Mouse (Mus musculus) liver (tissue): ENCODE results near the gene Chic2.

Source experiments
- DNase-seq: peaks from one replicate; pipeline ENCODE4 v3.0.0-alpha.2; 2020; ENCODE audit warnings: mixed read lengths

Gene Chic2

DNA sequence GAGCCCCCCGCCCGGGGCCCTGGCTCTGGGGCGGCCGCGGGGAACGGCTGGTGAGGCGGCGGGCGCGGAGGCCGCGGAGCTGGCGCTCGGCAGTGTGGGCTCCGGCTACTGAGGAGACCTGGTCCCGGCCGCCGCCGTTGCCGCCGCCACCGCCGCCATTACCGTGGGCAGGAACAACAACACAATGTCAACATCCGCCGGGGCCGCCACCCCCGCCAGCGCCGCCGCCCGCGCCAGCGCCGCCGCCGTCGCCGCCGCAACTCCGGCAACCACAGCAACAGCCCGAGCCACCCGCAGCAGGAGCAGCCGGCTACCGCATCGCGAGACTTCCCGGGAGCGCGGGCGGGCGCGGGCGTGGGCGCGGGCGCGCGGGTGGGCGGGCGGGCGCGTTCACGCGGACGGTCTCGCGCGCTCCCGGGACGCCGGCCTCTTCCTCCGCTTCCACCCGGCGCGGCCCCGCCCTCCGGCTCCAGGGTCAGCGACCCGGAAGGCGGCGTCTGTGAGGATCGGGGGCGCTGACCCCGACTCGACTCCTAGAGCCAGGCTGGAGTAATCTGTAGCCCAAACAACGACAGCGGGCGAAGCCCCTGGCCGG, at the start of gene Chic2:
TSS of gene Chic2 (minus strand) at position 465 of the 595 bp plus-strand sequence.
- peak; percentile 88 for DNase-seq

DNA sequence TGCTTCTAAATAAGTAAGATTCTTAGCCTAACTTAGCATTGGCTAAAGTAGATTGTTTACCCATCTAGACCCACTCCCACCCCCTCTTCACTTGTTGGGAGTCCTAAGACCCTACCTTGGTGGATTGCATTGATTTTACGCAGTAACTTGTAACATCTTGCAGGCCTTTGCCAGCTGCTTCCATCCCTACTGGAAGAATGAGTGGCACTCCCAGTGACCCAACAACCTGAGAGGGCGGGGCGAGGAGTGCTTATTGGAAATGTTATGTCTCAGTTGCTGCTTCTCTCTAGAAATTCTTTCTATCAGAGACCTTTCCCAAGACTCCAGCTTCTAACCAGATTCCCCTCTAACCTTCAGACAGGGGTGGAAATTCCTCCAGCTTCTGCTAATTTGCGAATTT, 41.3 kb upstream of the Chic2 start:
- no peak for DNase-seq

DNA sequence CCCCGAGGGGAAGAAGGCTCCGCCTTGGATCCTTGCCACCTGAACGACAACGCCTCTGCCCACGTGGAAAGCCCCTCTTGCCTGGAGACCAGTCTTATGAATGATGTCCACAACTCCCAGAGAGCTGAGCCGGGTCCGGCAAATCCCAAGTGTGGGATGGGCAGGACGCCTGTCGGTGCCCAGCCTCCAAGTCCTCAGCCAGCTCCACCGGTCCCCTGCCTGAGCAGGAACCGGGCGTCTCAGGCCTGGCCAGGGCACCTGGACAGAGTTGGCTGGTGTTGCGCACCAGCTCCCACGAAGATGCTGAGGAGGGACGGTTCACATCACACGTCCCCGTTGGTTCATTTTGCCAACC, 40.9 kb upstream of the Chic2 start:
- DNase-seq: no peak

DNA sequence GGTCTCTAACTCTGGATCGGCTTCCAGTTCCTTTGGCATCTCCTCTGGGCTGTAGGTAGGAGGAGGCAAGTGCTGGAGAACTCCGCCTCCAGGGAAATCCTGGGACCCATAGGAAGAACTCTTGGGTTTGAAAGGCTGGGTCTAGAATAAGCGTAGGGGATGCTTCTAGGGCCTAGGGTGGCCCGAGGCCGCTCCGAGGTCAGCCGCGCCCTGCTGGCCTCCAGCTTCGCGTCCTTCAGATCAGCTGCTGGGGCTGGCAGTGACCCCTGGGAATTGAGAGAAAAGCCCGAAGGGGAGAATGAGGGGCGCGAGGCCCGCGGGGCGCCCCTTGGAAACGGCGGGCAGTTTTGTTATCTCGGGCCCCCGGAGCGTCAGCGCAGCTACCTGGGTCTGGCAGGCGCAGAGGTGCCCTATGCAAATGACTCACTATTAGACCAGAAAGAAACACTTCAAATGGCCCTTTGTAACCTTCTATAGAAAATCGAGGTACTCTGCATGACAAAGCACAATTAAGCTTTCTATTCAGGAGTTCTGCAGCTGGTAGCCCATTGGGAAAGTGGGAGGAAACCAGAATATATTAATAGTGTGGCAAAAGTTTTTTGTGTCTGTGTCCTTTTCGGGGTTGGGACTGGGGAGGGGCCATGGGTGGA, 40.4 kb upstream of the Chic2 start:
- DNase-seq: no peak

DNA sequence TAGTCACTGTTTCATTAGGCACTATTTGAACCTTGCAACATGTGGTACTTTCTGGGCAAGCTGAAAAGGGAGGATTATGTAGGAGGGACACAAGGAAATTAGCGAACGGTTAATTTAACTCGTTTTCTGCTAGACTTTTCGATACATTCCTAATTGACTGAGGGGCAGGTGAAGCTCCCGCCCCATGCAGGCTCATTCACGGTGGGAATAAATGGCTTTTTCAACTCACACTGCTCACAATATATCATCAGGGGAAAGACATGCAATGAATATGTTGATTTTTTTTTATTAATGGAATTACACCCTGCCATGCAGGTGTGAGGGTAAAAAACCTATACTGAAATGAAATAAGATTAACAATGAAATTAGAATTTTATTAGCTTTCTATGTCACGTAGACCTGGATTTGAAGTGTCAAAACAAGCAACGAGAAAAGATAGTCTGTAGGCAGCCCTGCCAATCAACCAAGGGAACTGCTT, 39.9 kb upstream of the Chic2 start:
- DNase-seq: no peak

DNA sequence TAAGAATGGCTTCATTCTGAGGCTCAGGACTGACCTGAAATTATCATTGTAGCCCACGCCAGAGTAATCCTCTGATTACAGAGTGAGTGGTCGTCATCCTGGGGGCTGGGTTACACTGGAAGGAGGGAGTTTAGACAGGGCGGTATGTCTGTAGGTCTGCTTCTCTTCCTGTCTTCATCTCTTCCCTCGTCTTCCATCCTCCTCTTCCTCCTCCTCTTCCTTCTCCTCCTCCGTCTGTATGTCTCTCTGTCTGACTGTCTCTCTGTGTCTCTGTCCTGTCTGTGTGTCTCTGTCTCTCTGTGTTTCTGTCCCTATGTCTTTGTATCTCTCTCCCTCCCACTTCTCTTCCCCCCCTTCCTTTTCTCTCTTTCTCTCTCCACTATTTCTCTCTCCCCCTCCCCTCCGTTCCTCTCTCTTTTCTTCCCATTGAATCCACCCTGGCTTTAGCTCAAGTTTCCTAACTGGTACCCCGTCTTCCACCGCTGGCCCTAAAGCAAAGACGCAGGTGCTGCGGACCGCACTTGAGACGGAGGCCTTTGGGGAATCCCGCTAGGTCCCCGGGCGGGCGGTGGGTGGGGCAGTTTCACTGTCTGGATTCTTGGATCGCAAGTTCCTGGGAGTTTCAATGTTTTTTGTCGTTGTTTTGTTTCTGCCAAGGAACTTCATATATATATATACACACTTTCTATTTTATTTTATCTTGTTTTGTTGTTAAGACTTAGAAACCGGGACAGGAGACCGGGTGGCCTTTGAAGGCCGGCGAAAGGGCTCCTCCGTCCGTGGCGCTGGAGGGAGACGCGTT, 39.2 kb upstream of the Chic2 start:
- DNase-seq: no peak

DNA sequence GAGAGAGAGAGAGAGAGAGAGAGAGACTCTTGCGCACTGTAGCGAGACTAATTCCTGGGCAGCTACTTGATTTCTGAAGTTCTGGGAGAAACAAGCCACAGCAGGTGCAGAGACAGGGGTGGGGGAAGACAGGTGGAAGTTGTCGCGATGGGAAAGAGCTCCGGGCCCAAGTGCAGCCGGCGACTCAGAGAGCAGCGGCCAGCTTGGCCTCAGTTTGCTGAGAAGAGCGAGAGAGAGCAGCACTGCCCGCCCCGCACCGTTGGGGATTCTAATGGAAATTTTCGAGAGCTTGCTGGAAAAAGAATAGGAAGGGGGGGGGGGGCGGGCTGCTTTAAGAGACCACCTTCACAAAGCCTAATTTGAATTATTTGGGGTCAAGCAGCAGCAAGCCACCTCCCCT, 38.5 kb upstream of the Chic2 start:
- no peak for DNase-seq

DNA sequence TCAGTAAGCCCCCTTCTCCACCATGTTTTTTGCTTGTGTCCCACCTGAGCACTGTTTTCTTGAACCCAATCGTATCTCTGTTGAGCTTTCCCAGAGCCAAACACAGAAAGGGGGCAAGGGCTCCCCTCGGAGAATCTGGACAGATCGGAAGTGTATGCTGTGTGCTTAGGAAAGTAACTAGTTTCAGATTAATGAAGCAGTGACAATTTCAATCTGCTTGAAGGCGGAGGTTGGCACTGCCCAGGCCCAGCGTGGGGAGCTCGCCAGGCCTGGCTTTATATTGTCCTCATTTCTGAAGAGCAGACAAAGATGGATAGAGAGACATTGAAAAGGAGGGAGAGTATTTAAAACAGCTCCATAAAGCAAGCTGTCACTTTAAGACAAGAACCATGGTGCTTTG, 37.9 kb upstream of the Chic2 start:
- no peak for DNase-seq

DNA sequence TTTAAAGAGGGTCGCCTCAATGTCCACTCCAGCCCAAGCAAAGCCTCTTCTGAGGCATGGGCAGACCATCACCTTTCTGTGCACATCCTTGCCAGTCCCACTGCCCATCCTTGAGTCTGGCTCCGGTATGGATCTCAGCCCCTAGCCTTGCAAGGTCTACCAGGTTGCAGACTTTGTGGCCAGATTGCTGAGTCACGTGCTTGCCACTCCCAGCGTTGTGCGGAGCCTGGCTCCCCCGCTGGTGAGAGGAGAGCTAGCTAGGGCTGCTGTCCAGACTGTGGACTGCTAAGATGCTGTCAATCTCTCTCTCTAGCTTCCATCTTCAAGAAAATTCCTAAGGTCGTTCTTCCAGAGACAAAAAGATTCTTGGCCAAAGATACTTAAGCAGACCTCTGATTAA, 35.0 kb upstream of the Chic2 start:
- DNase-seq: no peak

DNA sequence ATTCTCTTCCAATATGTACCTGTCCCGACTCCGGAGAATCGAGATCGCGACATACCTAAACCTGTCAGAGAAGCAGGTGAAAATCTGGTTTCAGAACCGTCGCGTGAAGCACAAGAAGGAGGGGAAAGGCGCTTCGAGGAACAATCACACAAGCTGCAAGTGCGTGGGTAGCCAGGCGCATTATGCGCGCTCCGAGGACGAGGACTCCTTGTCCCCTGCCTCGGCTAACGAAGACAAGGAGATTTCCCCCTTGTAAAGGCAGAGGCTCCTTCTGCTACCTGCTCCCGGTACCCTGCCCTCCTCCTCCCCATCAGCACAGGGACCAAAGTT, 32.4 kb upstream of the Chic2 start:
- DNase-seq: no peak

DNA sequence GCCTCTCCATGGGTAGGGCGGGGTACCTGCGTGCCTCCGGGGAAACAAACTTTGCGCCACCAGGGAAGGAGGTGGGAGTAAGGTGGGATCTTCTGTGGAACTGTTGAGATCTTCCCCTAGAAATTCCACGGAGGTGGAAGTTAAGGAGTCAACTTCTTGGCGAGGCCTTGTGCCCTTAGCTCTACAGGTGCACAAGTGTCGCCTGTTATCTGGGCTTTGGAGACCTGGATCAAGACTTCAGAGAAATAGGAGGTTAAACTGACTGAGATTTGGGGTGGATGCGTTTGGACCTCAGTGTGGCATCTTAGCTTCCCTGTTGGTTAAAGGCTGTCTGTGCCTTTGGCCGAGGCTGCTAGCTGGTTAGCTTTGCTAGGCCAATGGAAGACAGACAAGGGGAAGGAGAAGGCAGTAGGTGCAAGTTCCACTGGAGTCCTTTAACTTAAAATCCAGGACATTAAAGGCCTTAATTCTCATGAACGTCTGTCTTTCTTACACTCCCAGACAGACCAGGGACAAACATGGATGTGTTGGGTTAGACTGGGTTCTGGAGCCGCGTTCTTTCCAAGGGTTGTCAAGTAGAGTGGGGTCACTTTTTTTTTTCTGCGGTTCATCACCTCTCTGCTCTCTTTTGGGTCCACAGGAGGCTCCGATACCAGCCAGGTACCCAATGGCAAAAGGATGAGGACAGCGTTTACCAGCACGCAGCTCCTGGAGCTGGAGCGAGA, 31.9 kb upstream of the Chic2 start:
- DNase-seq: no peak

DNA sequence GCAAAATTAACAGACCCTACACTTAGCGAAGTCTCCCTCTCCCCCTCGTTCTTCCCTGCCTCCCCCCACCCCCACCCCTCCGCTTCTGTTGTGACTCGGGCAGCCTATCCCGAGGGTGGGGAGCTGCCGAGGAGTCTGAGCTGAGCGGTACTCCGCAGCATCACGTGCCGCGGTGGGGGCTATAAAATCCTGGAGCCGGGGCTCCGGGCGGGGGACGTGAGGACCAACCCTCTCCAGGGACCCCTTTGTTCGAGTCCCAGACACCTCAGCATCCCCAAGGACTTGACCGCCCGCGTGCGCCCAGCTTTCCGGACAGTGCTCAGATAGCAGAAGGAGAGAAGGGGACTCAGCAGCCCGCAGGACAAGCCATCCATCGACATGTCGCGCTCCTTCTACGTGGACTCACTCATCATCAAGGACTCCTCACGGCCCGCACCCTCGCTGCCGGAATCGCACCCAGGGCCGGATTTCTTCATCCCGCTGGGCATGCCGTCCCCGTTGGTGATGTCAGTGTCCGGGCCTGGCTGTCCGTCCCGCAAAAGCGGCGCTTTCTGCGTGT, 30.9 kb upstream of the Chic2 start, which contains the start of gene Gsx2:
TSS of gene Gsx2 (plus strand) at position 219 of the 559 bp plus-strand sequence.
- no peak for DNase-seq

DNA sequence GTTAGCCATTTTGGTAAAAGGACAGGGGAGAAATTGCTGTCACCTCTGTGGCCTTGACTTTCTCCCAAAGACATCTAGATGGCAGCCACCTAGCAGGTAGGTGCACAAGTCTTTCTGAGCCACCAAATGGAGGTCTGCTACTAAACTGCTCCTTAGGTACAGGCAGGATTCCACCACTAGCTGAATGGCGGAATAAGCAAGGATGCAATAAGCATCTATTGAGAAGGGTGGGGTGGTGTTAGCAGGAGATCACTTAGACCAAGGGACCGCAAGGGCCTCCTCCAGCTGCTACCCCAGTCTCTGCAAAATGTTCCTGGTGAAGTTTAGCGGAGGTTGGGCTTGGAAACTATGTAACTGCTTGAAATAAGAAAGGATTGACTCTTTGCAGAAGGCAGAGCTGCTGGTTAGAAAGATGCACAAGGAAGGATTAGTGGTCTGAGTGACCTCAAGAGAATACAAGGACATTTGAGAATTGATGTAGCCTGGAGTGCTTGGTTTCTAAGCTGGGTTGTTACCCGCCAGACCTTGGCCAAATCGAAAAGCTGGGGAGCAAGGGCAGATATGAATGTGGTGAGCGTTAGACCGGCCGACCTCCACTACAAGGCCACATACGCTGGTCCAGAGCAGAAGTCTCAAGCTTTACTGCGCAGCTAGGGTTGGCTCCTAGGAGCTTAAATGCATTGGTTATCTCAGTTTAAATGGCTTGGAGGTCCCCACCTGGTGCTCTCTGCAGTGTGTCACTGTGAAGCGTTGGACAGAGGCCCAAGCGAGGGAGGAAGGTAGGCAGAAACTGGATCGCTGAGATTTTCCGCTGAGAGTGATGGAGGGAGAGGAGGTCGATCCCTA, 30.2 kb upstream of the Chic2 start:
- DNase-seq: no peak

DNA sequence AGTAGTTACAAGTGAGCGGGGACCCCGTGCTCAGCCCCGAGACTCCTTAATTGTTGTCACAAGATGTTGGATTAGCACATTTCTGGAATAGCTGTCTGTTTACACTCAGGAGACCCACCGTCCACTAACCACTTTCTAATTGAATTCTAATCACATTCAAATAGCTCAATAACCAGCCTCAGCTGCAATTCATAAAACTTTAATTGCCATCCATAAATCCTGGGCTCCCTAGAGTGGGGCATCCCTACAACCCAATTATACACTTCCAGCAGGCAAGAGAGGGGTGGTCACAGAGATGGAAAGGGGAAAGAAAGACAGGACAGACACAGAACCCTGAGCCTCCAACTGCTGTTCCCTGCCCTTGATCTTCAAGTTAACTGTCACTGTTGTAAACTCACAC, 29.6 kb upstream of the Chic2 start:
- DNase-seq: no peak

DNA sequence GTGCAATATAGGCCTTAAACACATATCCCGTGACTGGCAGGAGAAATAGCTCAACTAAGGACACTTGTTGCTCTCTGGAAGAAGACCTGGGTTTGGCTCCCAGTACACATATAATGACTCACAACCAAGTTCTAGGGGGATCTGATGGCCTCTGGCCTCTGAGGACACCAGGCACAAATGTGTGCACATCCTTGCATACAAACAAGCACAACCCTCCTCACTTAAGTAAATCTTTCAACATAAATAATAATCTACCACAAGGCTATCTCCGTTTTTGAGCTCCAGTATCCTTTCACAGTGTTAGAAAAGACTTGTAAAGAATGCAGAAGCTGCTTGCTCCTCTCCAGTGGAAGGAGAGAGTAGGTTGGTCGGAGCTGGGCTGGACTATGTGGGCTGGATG, 29.1 kb upstream of the Chic2 start:
- DNase-seq: no peak

DNA sequence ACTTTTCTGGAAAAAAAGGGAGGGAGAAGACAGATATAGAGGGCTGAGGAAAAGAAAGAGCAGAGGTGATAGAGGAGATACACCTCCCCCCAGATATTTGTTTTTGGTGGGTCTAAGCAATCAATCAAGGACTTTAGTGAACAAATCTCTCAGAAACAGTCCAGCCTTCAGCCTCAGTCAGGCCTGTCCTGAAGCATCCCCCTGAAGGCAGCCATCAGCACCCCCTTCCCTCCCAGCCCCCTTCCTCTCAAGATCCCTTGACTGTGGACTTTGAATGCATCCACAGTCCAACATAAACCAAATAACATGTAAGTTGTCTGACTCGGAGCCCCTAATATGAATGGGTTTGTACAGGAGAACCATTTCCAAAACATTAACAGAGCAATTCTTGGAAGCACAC, 28.6 kb upstream of the Chic2 start:
- DNase-seq: no peak

DNA sequence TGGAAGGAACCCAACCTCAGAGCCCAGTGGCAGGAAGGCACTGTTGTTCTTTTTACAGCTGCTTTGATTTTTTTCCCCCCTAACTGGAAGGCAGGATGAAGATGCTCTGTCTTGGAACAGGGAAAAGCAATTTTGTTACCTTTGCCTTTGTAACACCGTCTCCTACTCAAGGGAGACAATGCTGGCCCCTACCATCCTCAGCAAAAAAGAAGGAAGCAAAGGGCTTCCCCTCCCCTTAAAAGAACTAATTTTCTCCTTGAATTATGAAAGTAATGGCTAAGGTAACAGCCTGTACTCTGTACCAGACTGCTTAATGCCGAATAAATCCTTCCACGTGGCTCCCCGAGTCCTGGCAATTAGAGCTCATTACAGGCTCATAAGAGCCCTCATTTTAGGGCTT, 28.0 kb upstream of the Chic2 start:
- DNase-seq: no peak

DNA sequence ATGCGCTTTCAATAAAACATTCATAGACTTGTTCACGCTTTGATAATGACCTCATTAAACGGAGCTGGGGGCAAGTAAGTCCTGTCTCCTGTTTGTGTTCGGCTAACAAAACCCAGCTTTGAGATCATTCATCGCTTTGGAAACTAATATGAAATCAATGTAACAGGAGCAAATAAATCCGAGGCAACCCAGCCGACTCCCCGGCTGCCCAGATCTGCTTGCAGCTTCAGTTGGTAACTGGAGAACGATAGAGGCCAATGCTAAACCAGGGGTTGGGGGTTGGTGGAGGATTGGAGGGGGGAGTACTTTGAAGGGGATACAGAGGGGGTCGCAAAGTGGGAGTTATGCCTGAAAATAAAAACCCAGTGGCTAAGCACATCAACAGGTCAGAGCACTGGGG, 27.4 kb upstream of the Chic2 start:
- DNase-seq: no peak

DNA sequence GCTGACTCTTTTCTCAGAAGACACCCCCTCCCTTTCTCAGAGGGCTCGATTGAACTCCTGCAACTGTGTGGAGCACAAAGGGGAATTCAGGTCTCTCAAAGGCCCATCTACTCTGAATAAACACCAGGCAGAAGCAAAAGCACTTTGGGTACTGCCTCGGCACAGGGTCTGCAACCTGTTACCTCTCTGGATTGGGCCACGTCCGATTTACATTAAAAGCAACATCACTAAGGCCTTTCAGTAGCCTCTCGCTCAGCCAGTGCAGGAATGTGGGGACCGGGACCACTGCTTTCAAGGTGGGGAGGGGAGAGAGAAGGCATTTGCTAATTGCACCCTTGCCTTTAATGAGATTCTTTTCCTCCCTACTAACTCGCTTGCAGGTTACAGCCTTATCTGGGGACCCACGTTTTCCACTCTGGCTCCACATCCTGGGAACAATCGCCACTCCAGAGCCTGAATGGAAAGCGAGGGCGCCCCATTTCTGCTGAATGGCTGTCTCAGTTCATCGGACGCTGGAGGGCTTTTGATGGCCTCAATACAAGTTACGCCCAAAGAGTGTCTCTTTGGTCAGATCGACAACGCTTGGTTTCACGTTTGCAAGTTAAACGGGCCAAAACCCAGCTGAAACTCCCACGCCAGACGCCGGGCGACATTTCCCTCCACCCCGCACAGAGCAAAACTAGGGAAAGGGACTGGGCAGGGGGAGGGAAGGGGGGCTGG, 26.2 kb upstream of the Chic2 start:
- no peak for DNase-seq

DNA sequence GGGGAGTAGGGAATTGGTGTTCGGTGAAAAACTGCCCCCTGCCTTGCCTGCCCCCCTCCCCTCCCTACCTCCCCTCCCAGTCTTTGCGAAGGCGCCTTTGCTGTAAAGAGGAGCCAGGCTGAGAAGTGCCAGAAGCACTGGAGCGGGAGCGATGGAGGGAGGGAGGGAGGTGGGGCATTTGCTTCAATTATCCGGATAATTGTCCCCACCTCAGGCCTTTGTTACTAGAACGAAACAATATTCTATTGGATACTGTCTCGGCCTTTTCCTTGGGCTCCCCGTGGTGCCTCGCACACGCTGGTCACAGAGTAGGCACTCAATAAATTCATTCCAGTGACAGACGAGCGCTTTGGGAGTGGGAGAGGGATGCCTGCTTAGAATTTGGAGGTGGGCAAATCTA, 25.6 kb upstream of the Chic2 start:
- no peak for DNase-seq

DNA sequence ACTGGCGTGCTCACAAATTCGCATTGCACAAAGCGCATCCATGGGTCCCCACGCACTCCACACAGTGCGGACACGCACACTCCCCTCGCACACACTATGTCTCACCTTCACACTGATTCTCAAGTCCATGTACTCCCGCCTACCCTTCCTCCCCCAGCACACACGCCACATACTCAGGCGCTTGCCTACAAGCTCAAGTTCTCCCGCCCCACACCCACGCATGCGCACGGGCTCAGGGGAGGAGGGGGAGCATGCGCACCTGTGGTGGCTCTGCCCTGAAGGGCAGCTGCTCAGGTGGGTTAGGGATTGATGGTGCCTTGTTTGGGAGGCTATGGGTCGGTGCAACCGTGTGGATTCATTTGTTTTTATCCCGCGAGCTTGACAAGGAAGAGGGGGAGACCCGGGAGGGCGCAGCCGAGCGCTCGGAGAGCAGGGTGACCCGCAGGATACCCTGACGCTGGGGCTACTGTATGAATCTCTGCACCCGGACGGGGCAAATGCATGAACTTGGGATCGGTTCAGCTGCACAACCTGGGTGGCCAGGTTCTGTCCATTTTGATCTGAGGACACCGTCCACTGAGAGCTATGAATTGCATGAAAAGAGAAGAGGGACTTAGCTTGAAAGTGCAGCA, 22.7 kb upstream of the Chic2 start:
- peak; percentile 61 for DNase-seq
